Mouse (Mus musculus) intestine, embryonic 14.5 days (tissue): ENCODE results near the gene Phykpl. TPM values are rescaled to one million over a fixed set of nuclear protein-coding genes. Genes with fewer than 3 reads are reported as not detected.

Experiments used
- ATAC-seq: fragments of 200-750 bp; cut with Nextera tagmentation; replicated peaks from 2 replicates; pipeline ENCODE4 v1.8.0; 2017; ENCODE audit warnings: low read depth, moderate number of reproducible peaks, moderate TSS enrichment, moderate library complexity; ENCODE audit not compliant: low FRiP score, low TSS enrichment
- DNase-seq: peaks from one replicate; pipeline ENCODE4 v3.0.0-alpha.2; 2018; ENCODE audit warnings: low spot score
- H3K27ac ChIP-seq: fragments of 300-500 bp; sonication (generic); 2 replicates; pipeline ENCODE4 v1.5.1; 2014; ENCODE audit warnings: low read depth, mild to moderate bottlenecking, control low read depth
- H3K27me3 ChIP-seq: fragments of 300-500 bp; sonication (generic); replicated peaks from 2 replicates; pipeline ENCODE4 v1.6.1; 2014; ENCODE audit warnings: low read length, control low read depth; ENCODE audit not compliant: control insufficient read depth, insufficient read depth
- H3K36me3 ChIP-seq: fragments of 300-500 bp; sonication (generic); 2 replicates; pipeline ENCODE4 v1.6.1; 2014; ENCODE audit warnings: low read length, control low read depth; ENCODE audit not compliant: control insufficient read depth, insufficient read depth
- H3K4me1 ChIP-seq: fragments of 300-500 bp; sonication (generic); replicated peaks from 2 replicates; pipeline ENCODE4 v1.6.1; 2014; ENCODE audit warnings: low read length, control low read depth, mixed read lengths; ENCODE audit not compliant: control insufficient read depth, insufficient read depth
- H3K4me2 ChIP-seq: fragments of 300-500 bp; sonication (generic); 2 replicates; pipeline ENCODE4 v1.6.1; 2014; ENCODE audit warnings: low read length
- H3K4me3 ChIP-seq: fragments of 300-500 bp; sonication (generic); 2 replicates; pipeline ENCODE4 v1.5.1; 2014; ENCODE audit warnings: low read depth, low read length, control low read depth, mixed read lengths
- H3K9ac ChIP-seq: fragments of 300-500 bp; sonication (generic); 2 replicates; pipeline ENCODE4 v1.6.1; 2014; ENCODE audit warnings: mild to moderate bottlenecking, low read length
- H3K9me3 ChIP-seq: fragments of 300-500 bp; sonication (generic); 2 replicates; pipeline ENCODE4 v1.6.1; 2016; ENCODE audit warnings: low read length, control low read depth; ENCODE audit not compliant: control insufficient read depth
- WGBS: fragments of 180-500 bp; shearing (Covaris S2); extraction: QIAGEN DNeasy Blood & Tissue Kit; methylation state at CpG from one replicate; pipeline ENCODE4 v1.1.7; 2014; 5-methylcytosine and 5-hydroxymethylcytosine counted together
- polyA plus RNA-seq: library from polyadenylated mRNA; unstranded; fragments of >200 nt; fragmentation: Nextera tagmentation; extraction: Ambion mirVana; gene quantifications from 2 replicates; pipeline ENCODE4 v1.2.1, GENCODE M21; 2014

Gene Phykpl
- polyA plus RNA-seq, 1 experiment from 2014 or later: 22.8 TPM

DNA sequence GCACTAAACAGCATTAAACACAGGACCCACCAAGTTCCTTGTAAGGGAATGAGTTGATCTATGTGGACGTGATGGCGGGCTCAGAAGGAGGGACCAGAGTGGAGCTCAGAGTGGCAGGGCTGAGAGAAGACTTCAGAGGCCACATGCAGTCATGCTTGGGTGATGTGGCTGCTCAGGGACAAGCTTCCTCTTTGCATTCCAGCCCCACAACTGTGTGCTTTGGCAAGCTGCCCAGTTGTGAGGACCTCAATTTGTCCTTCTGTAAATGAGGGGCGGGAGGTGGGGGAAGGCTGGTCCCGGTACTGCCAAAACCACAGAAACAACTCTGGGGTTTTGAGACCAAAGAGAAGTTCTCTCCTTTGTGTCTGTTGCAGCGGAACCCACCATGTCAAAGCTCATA, 33.3 kb upstream of the Phykpl start:
- DNase-seq: no peak
- Histone ChIP-seq H3K4me2 (no peak overlapping the region), H3K27ac (no peak overlapping the region), H3K4me3 (no peak overlapping the region), H3K36me3 (no peaks in the 10 kb centered on the region), H3K9ac (no peak overlapping the region), H3K9me3 (no peaks in the 10 kb centered on the region), H3K27me3 (no peaks in the 10 kb centered on the region), H3K4me1 (peaks cover 6% of the 10 kb centered on the region)
- 62% methylated on average over 5 of the region's 5 CpGs for WGBS
- ATAC-seq: no peak

DNA sequence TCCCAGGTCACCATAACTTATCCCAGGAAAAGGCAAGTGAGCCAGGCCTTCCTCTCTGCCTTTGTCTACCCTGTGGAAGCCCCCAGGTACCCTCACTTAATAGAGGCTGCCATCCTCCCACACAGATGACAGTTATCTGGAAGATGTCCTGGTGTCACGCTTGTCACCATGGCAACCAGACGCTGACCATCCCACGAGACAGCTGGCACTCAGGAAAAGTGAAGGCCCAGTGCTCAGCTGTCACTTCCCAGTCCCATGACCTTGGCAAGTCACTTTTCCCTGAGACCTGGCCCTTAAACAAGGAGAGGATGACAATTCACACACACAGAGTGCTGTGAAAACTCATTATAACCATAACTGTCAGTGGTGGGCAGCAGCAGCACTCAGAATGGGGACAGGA, 32.5 kb upstream of the Phykpl start:
- peaks cover 6% of the 10 kb centered on the region for H3K4me1 ChIP-seq
- H3K9ac ChIP-seq: no peak overlapping the region
- WGBS: 54% methylated on average over 3 of the region's 3 CpGs
- H3K36me3 ChIP-seq: no peaks in the 10 kb centered on the region
- no peaks in the 10 kb centered on the region for H3K27me3 ChIP-seq
- H3K4me2 ChIP-seq: no peak overlapping the region
- no peak overlapping the region for H3K27ac ChIP-seq
- no peak for DNase-seq
- no peak for ATAC-seq
- H3K4me3 ChIP-seq: no peak overlapping the region
- no peaks in the 10 kb centered on the region for H3K9me3 ChIP-seq

DNA sequence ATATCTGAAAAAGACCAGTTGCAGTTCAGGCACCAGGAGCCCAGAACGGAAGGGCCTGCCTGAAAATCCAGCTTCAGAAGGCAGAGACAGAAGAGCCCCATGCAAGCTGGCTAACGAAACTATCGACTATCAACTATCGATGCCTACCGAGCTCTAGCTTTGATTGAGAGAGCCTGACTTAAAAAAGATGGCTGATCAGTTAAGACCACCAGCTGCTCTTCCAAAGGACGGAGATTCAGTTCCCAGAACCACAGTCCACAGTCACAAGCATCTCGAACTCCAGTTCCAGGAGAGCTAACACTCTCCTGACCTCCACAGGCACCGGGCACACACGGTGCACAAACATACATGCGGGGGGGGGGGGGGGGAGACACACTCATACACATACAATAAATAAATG, 30.0 kb upstream of the Phykpl start:
- no peak for ATAC-seq
- Histone ChIP-seq H3K36me3 (no peaks in the 10 kb centered on the region), H3K9ac (no peak overlapping the region), H3K27me3 (no peaks in the 10 kb centered on the region), H3K4me1 (peaks cover 6% of the 10 kb centered on the region), H3K27ac (no peak overlapping the region), H3K9me3 (no peaks in the 10 kb centered on the region), H3K4me3 (no peak overlapping the region), H3K4me2 (no peak overlapping the region)
- 62% methylated on average over 9 of the region's 10 CpGs for WGBS
- no peak for DNase-seq

DNA sequence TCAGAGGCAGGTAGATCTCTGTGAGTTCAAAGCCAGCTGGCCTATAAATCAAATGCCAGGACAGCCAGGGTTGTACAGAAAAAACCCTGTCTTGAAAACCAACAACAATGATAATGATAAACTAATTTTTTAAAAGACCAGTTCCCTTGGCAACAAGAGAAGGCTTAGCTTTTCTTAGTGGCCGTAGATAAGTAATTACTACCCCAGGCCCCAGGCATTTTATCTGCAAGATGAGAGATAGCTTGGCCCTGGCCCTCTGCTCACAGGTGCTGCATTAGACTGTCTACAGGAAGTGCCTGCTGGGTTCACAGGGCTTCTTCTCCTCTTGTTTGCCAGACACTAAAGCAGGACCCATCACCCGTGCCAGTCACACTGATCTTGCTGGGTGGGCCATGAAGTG, 29.5 kb upstream of the Phykpl start:
- H3K9ac ChIP-seq: no peak overlapping the region
- no peaks in the 10 kb centered on the region for H3K9me3 ChIP-seq
- H3K27me3 ChIP-seq: no peaks in the 10 kb centered on the region
- H3K4me1 ChIP-seq: peaks cover 6% of the 10 kb centered on the region
- no peak overlapping the region for H3K27ac ChIP-seq
- ATAC-seq: no peak
- no peak for DNase-seq
- no peak overlapping the region for H3K4me3 ChIP-seq
- 49% methylated on average over 2 of the region's 2 CpGs for whole genome bisulfite sequencing
- H3K36me3 ChIP-seq: no peaks in the 10 kb centered on the region
- H3K4me2 ChIP-seq: no peak overlapping the region

DNA sequence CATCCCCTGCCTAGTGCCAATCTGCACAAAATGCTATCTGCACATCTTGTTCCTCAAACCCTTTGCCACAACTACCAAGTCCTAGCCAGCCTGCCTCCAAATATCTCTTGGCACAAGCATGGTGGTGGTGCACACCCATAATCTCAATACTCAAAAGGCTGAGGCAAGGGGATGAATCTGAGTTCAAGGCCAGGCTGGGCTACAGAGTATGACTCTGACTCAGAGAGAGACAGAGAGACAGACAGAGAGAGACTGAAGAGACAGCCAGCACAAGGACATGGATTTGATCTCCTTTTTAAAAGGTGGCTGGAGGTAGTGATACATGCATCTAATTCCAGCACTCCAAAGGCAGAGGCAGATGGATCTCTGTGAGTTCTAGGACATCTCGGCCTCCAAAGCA, 21.3 kb upstream of the Phykpl start:
- Histone ChIP-seq H3K4me3 (no peak overlapping the region), H3K27me3 (no peaks in the 10 kb centered on the region), H3K27ac (no peak overlapping the region), H3K4me2 (no peak overlapping the region), H3K9me3 (no peaks in the 10 kb centered on the region), H3K4me1 (no peaks in the 10 kb centered on the region), H3K36me3 (no peaks in the 10 kb centered on the region), H3K9ac (no peak overlapping the region)
- ATAC-seq (no peak), DNase-seq (no peak)
- 87% methylated on average over 1 of the region's 1 CpGs for WGBS

DNA sequence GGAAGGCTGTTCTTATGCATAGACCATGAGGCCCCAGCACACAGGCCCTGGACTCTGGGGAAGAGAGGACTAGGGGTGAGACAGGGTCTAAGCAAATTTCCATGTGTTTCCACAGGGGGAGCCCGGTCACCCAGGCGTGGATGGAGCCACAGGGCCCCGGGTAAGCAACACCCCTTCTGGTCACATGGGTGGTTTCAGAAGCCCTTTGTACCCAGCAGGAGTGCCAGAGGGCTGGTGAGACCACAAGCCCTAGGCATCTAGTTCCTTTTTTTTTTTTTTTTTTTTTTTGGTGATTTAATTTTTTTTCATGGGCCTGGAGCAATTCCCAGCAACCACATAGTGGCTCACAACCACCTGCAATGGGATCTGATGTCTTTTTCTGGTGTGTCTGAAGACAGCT, 19.5 kb upstream of the Phykpl start:
- ATAC-seq (no peak), DNase-seq (no peak)
- Histone ChIP-seq H3K9ac (no peak overlapping the region), H3K4me1 (no peaks in the 10 kb centered on the region), H3K4me2 (no peak overlapping the region), H3K9me3 (no peaks in the 10 kb centered on the region), H3K27ac (no peak overlapping the region), H3K36me3 (no peaks in the 10 kb centered on the region), H3K4me3 (no peak overlapping the region), H3K27me3 (no peaks in the 10 kb centered on the region)
- WGBS: 30% methylated on average over 3 of the region's 3 CpGs

DNA sequence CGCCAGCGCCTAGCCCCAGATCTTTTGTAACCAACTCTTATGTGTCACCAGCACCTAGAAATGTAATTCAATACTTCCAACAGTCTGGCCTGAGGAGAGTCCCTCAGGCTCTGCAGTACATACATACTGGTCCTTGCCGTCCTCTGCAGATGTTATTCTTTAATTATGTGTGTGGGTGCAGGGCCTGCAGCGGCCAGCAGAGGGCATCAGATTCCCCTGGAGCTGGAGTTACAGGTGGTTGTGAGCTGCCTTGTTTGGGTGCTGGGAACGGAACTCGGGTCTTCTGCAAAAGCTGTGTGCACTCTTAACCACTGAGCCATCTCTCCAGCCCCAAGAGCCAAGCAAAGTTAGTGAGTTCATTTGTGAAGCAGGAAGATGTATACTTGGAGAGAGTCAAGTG, 18.6 kb upstream of the Phykpl start:
- 89% methylated on average over 6 of the region's 6 CpGs for WGBS

GRCm38 (mm10) chr11:51568801-51569200, 15.8 kb upstream of the Phykpl start:
- Histone ChIP-seq H3K9ac (no peak overlapping the region), H3K36me3 (no peaks in the 10 kb centered on the region; the same call in 1 of the 2 replicates), H3K27ac (no peak overlapping the region), H3K4me3 (no peak overlapping the region), H3K4me1 (no peaks in the 10 kb centered on the region), H3K4me2 (no peak overlapping the region), H3K9me3 (no peaks in the 10 kb centered on the region), H3K27me3 (no peaks in the 10 kb centered on the region)
- DNase-seq (no peak), ATAC-seq (no peak)
- WGBS: 81% methylated on average over 4 of the region's 4 CpGs

More for the DNA sequence above, 18.6 kb upstream of the Phykpl start:
- H3K4me2 ChIP-seq: no peak overlapping the region
- H3K27ac ChIP-seq: no peak overlapping the region
- no peak overlapping the region for H3K9ac ChIP-seq
- H3K36me3 ChIP-seq: no peaks in the 10 kb centered on the region
- no peaks in the 10 kb centered on the region for H3K27me3 ChIP-seq
- H3K9me3 ChIP-seq: no peaks in the 10 kb centered on the region
- no peaks in the 10 kb centered on the region for H3K4me1 ChIP-seq
- DNase-seq (no peak), ATAC-seq (no peak)
- H3K4me3 ChIP-seq: no peak overlapping the region

GRCm38 (mm10) chr11:51576454-51576853, 8.1 kb upstream of the Phykpl start:
- no peak overlapping the region for H3K4me2 ChIP-seq
- no peaks in the 10 kb centered on the region; the same call in 1 of the 2 replicates for H3K36me3 ChIP-seq
- no peak overlapping the region for H3K27ac ChIP-seq
- H3K4me3 ChIP-seq: no peak overlapping the region
- H3K4me1 ChIP-seq: no peaks in the 10 kb centered on the region
- H3K27me3 ChIP-seq: no peaks in the 10 kb centered on the region
- ATAC-seq: no peak
- H3K9me3 ChIP-seq: no peaks in the 10 kb centered on the region
- DNase-seq: no peak
- no peak overlapping the region for H3K9ac ChIP-seq
- WGBS: 82% methylated on average over 4 of the region's 4 CpGs
